Mouse (Mus musculus) ES-E14 (cell line): ENCODE measurements around the gene Chd1. TPM values are rescaled to one million over a fixed set of nuclear protein-coding genes. Genes with fewer than 3 reads are reported as not detected.
"Not testable (repeated sequence)": the region's sequence is repeated elsewhere in the genome, so short reads cannot be mapped to it uniquely, and the experiment has no call there.

Source experiments
- DNase-seq: peaks from one replicate; pipeline ENCODE4 v3.0.0-alpha.2; 2013; ENCODE audit warnings: low read depth, low spot score
- H3K27ac ChIP-seq: 2 replicates; pipeline ENCODE4 v1.5.1; 2012; ENCODE audit warnings: low read depth, mild to moderate bottlenecking, low read length, moderate library complexity, mixed read lengths; ENCODE audit not compliant: poor library complexity, insufficient read depth, severe bottlenecking
- H3K36me3 ChIP-seq: 2 replicates; pipeline ENCODE4 v1.6.1; 2012; ENCODE audit warnings: mild to moderate bottlenecking, low read length, moderate library complexity, mixed read lengths; ENCODE audit not compliant: control insufficient read depth, poor library complexity, insufficient read depth, severe bottlenecking
- H3K4me1 ChIP-seq, 2 experiments: fragments of 150-350 bp in 1 of 2; sonication (generic) in 1 of 2; 2 replicates each; pipeline ENCODE4 v1.6.1; 2012; ENCODE audit warnings: low read length in 2 of 2, mild to moderate bottlenecking in 1 of 2, mixed read lengths in 1 of 2; ENCODE audit not compliant: control insufficient read depth in 2 of 2, insufficient read depth in 2 of 2, poor library complexity in 1 of 2
- H3K4me3 ChIP-seq, 2 experiments: fragments of 150-350 bp in 1 of 2; sonication (generic) in 1 of 2; 2 replicates each; pipeline ENCODE4 v1.5.1; 2012; ENCODE audit warnings: low read length in 2 of 2, low read depth in 1 of 2, mild to moderate bottlenecking in 1 of 2, mixed read lengths in 1 of 2; ENCODE audit not compliant: insufficient read depth in 1 of 2, poor library complexity in 1 of 2, severe bottlenecking in 1 of 2
- H3K9ac ChIP-seq: 2 replicates; pipeline ENCODE4 v1.6.1; 2012; ENCODE audit warnings: low read depth, mild to moderate bottlenecking, low read length, mixed read lengths; ENCODE audit not compliant: poor library complexity, insufficient read depth, severe bottlenecking
- H3K9me3 ChIP-seq: fragments of 150-350 bp; sonication (generic); 2 replicates; pipeline ENCODE4 v1.6.1; 2012; ENCODE audit warnings: low read depth, mild to moderate bottlenecking, low read length; ENCODE audit not compliant: control insufficient read depth, insufficient read depth
- CHD2 ChIP-seq: IDR thresholded peaks from 2 replicates; pipeline ENCODE4 v1.6.1; 2014; ENCODE audit warnings: mild to moderate bottlenecking, low read depth, low read length, inconsistent platforms
- HCFC1 ChIP-seq: IDR thresholded peaks from 2 replicates; pipeline ENCODE4 v1.6.1; 2012; ENCODE audit warnings: low read length, inconsistent platforms, borderline replicate concordance; ENCODE audit not compliant: insufficient read depth
- MAFK ChIP-seq: IDR thresholded peaks from 2 replicates; pipeline ENCODE4 v1.6.1; 2014; ENCODE audit warnings: mild to moderate bottlenecking, low read depth, low read length, inconsistent platforms; ENCODE audit not compliant: insufficient read depth
- ZC3H11A ChIP-seq: IDR thresholded peaks from 2 replicates; pipeline ENCODE4 v1.6.1; 2012; ENCODE audit warnings: low read depth, mild to moderate bottlenecking, inconsistent platforms, low read length, borderline replicate concordance
- ZNF384 ChIP-seq: IDR thresholded peaks from 2 replicates; pipeline ENCODE4 v1.6.1; 2012; ENCODE audit warnings: low read depth, low read length, inconsistent platforms
- in situ Hi-C, 2 experiments: fragments of 600-800 bp; cut with MboI; formaldehyde crosslinking; loops; one replicate each; pipeline ENCODE4 v1.15.1; 2025; ENCODE audit warnings: low sequenced_read_pairs in 2 of 2, inconsistent platforms in 1 of 2; ENCODE audit not compliant: unreplicated experiment in 2 of 2
- total RNA-seq: library from RNA; depleted of rRNA; stranded (reverse); fragments of 300-350 nt; gene quantifications from 2 replicates; pipeline ENCODE4 v1.2.3, GENCODE M21; 2012

Chd1 gene
- total RNA-seq, 1 experiment = 39.8 TPM

DNA sequence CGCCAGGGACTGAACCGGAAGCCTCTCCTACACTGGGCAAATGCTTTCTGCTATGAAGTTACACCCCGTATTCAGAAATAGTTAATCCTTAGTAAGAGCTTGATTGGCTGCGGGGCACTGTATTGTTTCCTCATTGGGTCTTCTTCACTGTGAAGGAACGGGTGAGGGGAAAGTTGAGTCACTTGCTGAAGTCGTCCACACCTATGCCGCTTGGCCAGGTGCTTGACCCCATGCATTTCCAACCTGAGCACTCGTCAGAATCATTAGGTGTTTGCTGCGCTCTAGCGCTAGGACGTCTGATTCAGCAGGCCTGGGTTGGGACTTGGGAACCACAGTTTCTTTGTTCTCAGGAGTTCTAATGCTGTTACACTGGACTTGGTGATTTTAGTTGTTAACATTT lies 41.9 kb downstream of the Chd1 start:
- H3K4me3 ChIP-seq = no peak overlapping the region
- TF ChIP-seq ZC3H11A = no peak
- TF ChIP-seq CHD2 = no peak
- no peak for TF ChIP-seq MAFK
- no peak for TF ChIP-seq ZNF384
- TF ChIP-seq HCFC1 = no peak
- in situ Hi-C loops = no loop called here
- no peaks in the 10 kb centered on the region for H3K9me3 ChIP-seq
- no peak overlapping the region; the same call in 1 of the 2 replicates for H3K27ac ChIP-seq
- H3K4me1 ChIP-seq = peaks cover 4% of the 10 kb centered on the region in 2 experiments; a peak in 1 of 4 replicates
- H3K9ac ChIP-seq = no peak overlapping the region
- peaks cover 13% of the 10 kb centered on the region for H3K36me3 ChIP-seq
- peak; percentile 29 for DNase-seq

DNA sequence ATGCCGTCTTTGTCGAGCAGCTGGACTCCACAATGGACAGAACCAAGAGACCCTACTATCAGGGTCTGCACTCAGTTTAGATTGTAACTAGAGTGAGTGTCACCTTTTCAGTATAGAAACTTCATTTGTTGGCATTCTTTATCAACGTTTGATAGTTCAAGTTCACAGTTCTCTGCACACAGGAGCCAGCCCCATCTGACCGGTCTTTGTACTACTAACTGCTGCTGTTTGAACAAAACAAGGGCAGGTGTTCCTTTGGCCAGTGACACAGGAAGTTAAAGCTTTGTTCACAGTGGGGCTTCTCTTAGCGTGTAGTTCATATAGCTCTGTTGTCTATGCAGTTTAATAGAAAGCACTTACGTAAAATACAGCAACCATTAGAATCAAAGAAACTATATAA lies 43.3 kb downstream of the Chd1 start:
- peak; percentile 9 for DNase-seq
- H3K4me3 ChIP-seq = no peak overlapping the region
- peaks cover 13% of the 10 kb centered on the region for H3K36me3 ChIP-seq
- in situ Hi-C loops = no loop called here
- peaks cover 4% of the 10 kb centered on the region in 2 experiments; a peak in 1 of 4 replicates for H3K4me1 ChIP-seq
- TF ChIP-seq CHD2 = no peak
- no peak overlapping the region for H3K27ac ChIP-seq
- no peaks in the 10 kb centered on the region for H3K9me3 ChIP-seq
- H3K9ac ChIP-seq = no peak overlapping the region

DNA sequence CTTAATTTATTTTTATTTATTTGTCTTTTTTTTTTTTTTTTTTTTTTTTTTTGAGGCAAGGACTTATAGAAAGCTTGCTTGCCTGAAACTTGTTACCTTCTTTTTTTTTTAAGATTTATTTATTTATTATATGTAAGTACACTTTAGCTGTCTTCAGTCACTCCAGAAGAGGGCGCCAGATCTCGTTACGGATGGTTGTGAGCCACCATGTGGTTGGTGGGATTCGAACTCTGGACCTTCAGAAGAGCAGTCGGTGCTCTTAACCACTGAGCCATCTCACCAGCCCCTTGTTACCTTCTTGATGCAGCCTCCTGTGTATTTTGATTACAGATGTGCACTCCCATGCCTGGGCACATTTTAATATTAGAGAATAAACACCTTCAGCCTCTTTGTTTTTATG lies 46.5 kb downstream of the Chd1 start:
- H3K27ac ChIP-seq, H3K9me3 ChIP-seq, H3K9ac ChIP-seq, in situ Hi-C loops, H3K4me3 ChIP-seq, H3K4me1 ChIP-seq, DNase-seq: not testable (repeated sequence)
- peaks cover 16% of the 10 kb centered on the region for H3K36me3 ChIP-seq

DNA sequence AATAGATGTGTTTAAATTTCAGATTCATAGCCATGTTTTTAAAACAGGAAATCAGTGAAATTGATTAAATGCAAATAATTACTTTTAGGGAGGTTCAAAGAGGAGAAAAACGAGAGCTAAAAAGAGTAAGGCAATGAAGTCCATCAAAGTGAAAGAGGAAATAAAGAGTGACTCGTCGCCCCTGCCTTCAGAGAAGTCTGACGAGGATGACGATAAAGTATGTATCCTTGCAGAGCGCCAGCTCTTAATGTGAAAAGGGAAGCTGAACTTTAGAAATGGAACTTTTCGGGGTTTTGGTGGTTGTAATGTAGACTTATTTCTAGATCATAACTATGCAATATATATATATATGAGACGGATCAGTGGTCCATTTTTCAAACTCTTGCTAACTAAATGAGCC lies 56.4 kb downstream of the Chd1 start:
- in situ Hi-C loops = no loop called here
- TF ChIP-seq MAFK = no peak
- no peak for TF ChIP-seq CHD2
- TF ChIP-seq ZNF384 = no peak
- TF ChIP-seq HCFC1 = no peak
- TF ChIP-seq ZC3H11A = no peak
- Histone ChIP-seq H3K9me3 (no peaks in the 10 kb centered on the region), H3K4me1 (no peaks in the 10 kb centered on the region), H3K36me3 (peaks cover 15% of the 10 kb centered on the region), H3K9ac (no peak overlapping the region), H3K4me3 (no peak overlapping the region), H3K27ac (no peak overlapping the region)
- DNase-seq = no peak

DNA sequence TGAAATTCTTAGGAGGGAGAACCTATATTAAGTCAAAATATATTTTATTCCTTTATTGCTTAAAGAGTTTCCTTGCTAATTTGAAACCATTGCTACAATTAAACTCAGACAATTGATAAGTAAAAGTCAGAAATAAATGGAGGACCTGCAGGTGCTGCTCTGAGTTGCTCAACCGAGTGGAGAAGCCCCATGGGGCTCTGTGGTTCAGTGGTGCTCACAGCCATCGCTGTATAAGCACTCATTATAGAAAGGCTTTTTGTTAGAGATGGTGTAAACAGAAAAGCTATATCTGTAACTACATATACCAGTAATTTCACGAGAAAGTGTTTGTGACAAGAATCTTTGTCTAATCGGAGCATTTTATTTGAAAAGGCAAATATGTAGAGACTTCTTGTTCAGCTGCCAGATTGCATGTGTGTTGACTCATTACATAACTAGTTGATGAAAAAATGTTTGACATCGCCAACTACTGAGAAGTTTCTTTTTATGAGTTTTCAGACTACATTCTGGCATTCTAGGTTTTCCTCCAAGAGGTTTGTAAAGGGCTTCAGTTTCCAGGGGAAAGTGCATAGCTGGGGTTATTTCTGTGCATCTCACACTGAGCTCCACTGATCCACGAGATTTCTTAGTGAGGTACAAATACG lies 64.4 kb downstream of the Chd1 start:
- no peak overlapping the region for H3K4me3 ChIP-seq
- H3K4me1 ChIP-seq = no peaks in the 10 kb centered on the region
- H3K36me3 ChIP-seq = peaks cover 11% of the 10 kb centered on the region
- in situ Hi-C loops = no loop called here
- H3K9ac ChIP-seq = no peak overlapping the region
- no peak overlapping the region for H3K27ac ChIP-seq
- H3K9me3 ChIP-seq = no peaks in the 10 kb centered on the region
- no peak for DNase-seq
- no peak for TF ChIP-seq MAFK
- no peak for TF ChIP-seq ZC3H11A
- TF ChIP-seq CHD2 = no peak
- TF ChIP-seq ZNF384 = no peak
- TF ChIP-seq HCFC1 = no peak
